Mouse (Mus musculus): ENCODE data around the gene Lao1.

The Lao1 gene

DNA sequence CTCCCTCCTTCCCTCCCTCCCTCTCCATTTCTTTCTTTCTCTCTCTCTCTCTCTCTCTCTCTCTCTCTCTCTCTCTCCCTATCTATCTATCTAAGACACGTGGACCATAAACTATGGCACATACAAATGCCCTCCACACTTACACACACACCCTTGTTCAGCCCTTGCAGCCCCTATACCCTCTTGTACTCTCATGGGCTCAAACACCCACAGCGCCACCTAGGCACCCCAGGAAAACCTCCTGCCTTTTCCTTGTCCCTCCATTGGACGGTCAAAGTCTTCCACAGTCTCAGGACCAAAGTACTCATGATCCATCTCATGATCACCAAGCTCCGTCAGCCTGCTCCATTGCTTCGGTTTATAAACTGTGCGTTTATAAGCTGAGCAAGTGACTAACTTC is 54.2 kb downstream of the Lao1 start:
- peak; percentile 74 for DNase-seq (ENCODE audit: low spot score)

DNA sequence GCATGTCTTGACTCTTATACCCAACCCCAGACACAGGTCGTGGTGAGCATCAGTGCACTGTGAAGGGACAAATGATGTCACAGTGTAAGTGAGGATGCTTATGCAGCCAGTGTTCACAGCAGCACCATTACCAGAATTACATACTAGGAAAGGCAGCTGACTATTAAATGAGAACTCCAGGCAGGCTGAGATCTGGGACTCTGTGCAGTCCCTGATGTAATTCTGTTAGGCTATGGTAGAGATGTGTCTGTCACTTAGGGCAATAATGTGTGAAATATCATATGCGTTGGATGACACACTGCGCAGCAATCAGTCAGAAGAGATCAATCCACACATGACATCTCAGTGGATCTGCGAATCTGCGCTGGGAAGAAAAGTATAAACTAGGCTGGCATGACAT is 55.7 kb downstream of the Lao1 start:
- no peak for DNase-seq (ENCODE audit: low spot score)

Data from retina, embryonic 14.5 days (tissue).